Mouse (Mus musculus) spleen, adult 2 months (tissue): ENCODE measurements around the gene Svep1.

ENCODE experiments used
- CTCF ChIP-seq: fragments of 200-500 bp; IDR thresholded peaks from 2 replicates; pipeline ENCODE4 v1.5.1; 2011; ENCODE audit warnings: mild to moderate bottlenecking, inconsistent platforms; ENCODE audit not compliant: insufficient read depth, insufficient read length, insufficient replicate concordance; ENCODE audit errors: extremely low read depth
- POLR2A ChIP-seq: fragments of 200-500 bp; IDR thresholded peaks from 2 replicates; pipeline ENCODE4 v1.6.1; 2011; ENCODE audit warnings: low read depth, low read length, inconsistent platforms

- TF ChIP-seq CTCF (no peak), POLR2A (no peak)
Measured at GRCm38 (mm10) chr4:58165711-58166110, 40.9 kb downstream of the Svep1 start.
